Mouse (Mus musculus): ENCODE data around the gene Plk5. TPM values are rescaled to one million over a fixed set of nuclear protein-coding genes. Genes with fewer than 3 reads are reported as not detected.
A peak's percentile ranks its signal among the peaks of the same experiment; 100 is the strongest.

Plk5 gene
- total RNA-seq, 2 experiments from 2014 or later, result 0.10 to 0.45 TPM

DNA sequence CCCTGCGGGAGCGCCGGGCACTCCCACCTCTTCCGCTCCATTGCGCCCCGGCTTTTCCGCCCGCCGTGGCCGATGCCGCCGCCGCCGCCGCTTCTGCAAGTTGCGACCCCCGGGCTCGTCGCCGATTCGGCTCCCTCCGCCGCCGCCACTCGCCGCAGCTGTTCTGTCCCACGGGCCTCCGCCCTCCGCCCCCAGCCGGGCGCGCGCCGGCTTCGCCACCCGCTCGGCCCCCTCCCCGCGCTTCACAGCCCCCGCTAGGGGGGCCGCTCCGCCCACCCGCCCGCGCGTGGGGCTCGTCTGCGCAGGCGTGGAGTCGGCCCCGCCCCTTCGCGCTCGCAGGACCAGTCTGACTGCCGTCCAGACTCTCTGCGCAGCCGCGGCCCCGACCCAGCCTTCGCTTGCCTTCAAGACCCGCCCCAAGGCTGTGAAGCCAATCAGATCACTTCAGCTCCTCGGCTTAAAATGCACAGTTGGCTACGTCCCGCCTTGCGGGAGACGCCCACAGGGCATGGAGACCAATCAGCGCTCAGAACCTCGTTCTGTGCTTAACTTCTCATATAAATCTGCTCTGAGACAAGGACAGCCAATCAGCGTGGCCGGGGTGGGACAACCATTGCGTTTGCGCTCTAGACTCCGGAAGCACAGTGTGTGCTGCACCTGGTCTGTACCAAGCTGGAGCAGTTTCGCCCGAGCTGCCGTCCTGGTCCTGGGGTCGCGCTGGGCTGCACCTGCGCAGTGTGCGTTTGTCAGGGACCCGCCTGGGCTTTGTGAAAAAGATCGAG is 43.1 kb downstream of the Plk5 start, which contains the start of gene Mbd3:
Mbd3 (minus strand) TSS at position 360 of the 782 bp plus-strand sequence.
- Histone ChIP-seq H3K27ac (peak within 1 kb of the TSS; percentile 100), H3K4me3 (peak within 1 kb of the TSS; percentile 79)
- peak; percentile 100 for DNase-seq
- no peak for TF ChIP-seq CTCF (IDR thresholded peaks at IDR 0.05)
- intact Hi-C loops (cut with DNase I), result no loop called here

- no peak for TF ChIP-seq CTCF (IDR thresholded peaks at IDR 0.05)
- DNase-seq, result no peak
- intact Hi-C loops (cut with DNase I), result loop anchor here (10.0 kb wide), 1 partner anchor 305 kb away; the partner anchor contains the start of genes Izumo4 and Mob3a
- Histone ChIP-seq H3K27ac (peak overlapping the region; percentile 89), H3K4me3 (peak overlapping the region; percentile 79)
These were observed 43.9 kb downstream of the Plk5 start for GRCm38 (mm10) chr10:80399973-80400703.

- Histone ChIP-seq H3K4me3 (no peak overlapping the region; the same call in 1 of the 2 replicates), H3K27ac (peak overlapping the region; percentile 89)
- TF ChIP-seq CTCF (IDR thresholded peaks at IDR 0.05), result no peak
- intact Hi-C loops (cut with DNase I), result loop anchor here (10.0 kb wide), 1 partner anchor 304 kb away; the partner anchor contains the start of genes Izumo4 and Mob3a
- no peak for DNase-seq
These were observed 44.5 kb downstream of the Plk5 start for GRCm38 (mm10) chr10:80400704-80401161.

DNA sequence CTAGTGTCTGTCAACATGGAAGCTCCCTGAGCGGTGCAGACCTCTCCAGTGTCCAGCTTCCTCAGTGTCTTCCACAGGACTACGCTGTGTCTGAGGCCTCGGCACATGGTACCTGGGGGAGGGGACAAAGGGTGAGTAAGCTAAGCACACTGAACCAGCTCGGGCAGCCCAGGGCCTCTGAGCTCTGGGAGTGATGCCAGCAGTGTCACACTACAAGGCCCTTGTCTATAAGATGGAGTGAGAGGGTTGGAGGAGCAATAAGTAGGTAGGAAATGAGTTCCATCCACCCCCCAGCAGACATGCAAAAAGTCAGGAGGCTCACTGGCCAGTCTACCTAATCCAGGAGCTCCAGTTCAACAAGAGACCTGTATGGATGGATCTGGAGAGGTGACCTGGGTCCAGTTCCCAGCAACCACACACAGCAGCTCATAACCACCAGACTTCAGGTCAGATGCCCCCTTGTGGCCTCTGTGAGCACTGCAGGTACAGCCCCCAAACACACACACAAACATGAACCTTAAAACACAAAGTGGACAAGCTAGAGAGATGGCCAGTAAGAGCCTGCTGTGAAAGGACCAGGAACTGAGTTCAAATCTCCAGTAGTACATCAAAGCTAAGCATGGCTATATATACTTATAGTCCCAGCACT is 46.9 kb downstream of the Plk5 start:
- TF ChIP-seq CTCF (IDR thresholded peaks at IDR 0.05), result peak; percentile 71
- DNase-seq, result no peak
- Histone ChIP-seq H3K27ac (no peak overlapping the region), H3K4me3 (no peak overlapping the region)
- intact Hi-C loops (cut with DNase I), result loop anchor here (10.0 kb wide), 1 partner anchor 302 kb away; the partner anchor contains the start of genes Izumo4 and Mob3a

DNA sequence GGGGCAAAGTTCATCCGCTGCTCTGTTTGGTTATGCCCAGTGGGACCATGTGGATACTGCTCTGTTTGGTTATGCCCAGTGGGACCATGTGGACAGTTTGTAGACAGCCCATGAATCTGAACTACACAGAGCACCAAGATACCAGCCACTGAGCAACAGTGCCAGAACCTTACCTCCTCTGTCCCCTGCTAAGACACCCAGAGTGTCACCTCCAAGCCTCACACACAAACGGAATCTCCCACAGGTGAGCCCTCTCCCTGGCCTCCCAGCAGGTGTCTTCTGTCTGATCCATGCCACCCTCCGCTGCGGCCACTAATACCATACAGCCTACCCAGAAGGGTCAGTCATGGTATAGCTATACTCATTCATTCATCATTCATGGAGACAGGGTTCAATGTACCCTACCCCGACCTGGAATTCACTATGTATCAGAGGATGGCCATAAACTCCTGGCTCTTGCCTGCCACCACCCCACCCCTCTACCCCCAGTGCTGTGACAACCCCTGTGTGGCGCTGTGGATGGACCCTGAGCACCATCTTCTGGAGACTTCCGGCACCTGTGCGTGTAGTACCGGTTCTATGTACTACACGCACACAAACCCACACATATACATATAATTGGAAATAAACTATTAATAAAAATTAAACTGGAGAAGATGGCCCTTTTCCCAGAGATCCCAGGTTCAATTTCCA is 49.4 kb downstream of the Plk5 start:
- Histone ChIP-seq H3K27ac (peak overlapping the region; percentile 95), H3K4me3 (peak overlapping the region; percentile 94)
- TF ChIP-seq CTCF (IDR thresholded peaks at IDR 0.05), result no peak
- intact Hi-C loops (cut with DNase I), result loop anchor here (2.0 to 10.0 kb wide), 2 partner anchors 27 to 299 kb away; partner anchors contain the start of genes Izumo4, Mob3a and Tcf3
- no peak for DNase-seq

- intact Hi-C loops (cut with DNase I), result loop anchor here (2.0 to 10.0 kb wide), 2 partner anchors 26 to 298 kb away; partner anchors contain the start of genes Izumo4, Mob3a and Tcf3
- Histone ChIP-seq H3K27ac (peak within 1 kb of the TSS; percentile 95), H3K4me3 (peak within 1 kb of the TSS; percentile 94)
- no peak for TF ChIP-seq CTCF (IDR thresholded peaks at IDR 0.05)
- DNase-seq, result peak; percentile 95
These were observed 50.6 kb downstream of the Plk5 start, which contains the start of gene Uqcr11 for GRCm38 (mm10) chr10:80406684-80407501. Gene Uqcr11, minus strand, starts transcription at chr10:80406830.

GRCm38 (mm10) chr10:80407924-80408323 is 51.7 kb downstream of the Plk5 start:
- intact Hi-C loops (cut with DNase I), result loop anchor here (2.0 to 10.0 kb wide), 2 partner anchors 25 to 297 kb away; partner anchors contain the start of genes Izumo4, Mob3a and Tcf3
- Histone ChIP-seq H3K4me3 (no peak overlapping the region), H3K27ac (peak overlapping the region; percentile 95; the same call in 1 of the 2 replicates)
- no peak for DNase-seq
- TF ChIP-seq CTCF (IDR thresholded peaks at IDR 0.05), result no peak

GRCm38 (mm10) chr10:80412656-80413541 is 56.6 kb downstream of the Plk5 start:
- no peak for TF ChIP-seq CTCF (IDR thresholded peaks at IDR 0.05)
- peak; percentile 68 for DNase-seq
- H3K27ac ChIP-seq, result no peak overlapping the region
- no peak overlapping the region for H3K4me3 ChIP-seq
- intact Hi-C loops (cut with DNase I), result no loop called here

Small RNA genes lying within 50 kb of the gene (microRNA-seq; reads per million reads assigned to microRNA genes)
- not detected for gene Gm22721

Other genes starting within 250 kb of the Plk5 start
- gene Stk11, start 240.7 kb upstream of the Plk5 start, total RNA-seq (2021), result 100 to 1,000 TPM; 144 to 153 TPM
- gene Atp5d, start 217.8 kb upstream of the Plk5 start, total RNA-seq (2021), result 100 to 1,000 TPM; 535 to 725 TPM
- gene Cbarp, start 215.6 kb upstream of the Plk5 start, total RNA-seq (2021), result 1 to 10 TPM; 1.8 to 2.3 TPM
- 10 to 100 TPM; 34.3 to 39.8 TPM for gene Midn, start 208.2 kb upstream of the Plk5 start, total RNA-seq (2021)
- gene Cirbp, start 190.5 kb upstream of the Plk5 start, total RNA-seq (2021), result 10 to 100 TPM; 22.1 to 30.7 TPM
- gene 1600002K03Rik, start 183.5 kb upstream of the Plk5 start, total RNA-seq (2021), result 1 to 10 TPM; 6.6 to 7.1 TPM
- gene Efna2, start 177.0 kb upstream of the Plk5 start, total RNA-seq (2021), result under 1 TPM; 0.23 to 0.73 TPM
- gene Mum1, start 130.0 kb upstream of the Plk5 start, total RNA-seq (2021), result 10 to 100 TPM; 12.2 to 19.2 TPM
- 100 to 1,000 TPM; 496 to 663 TPM for gene Ndufs7, start 107.3 kb upstream of the Plk5 start, total RNA-seq (2021)
- 10 to 100 TPM; 14.0 to 28.5 TPM for gene Gamt, start 95.4 kb upstream of the Plk5 start, total RNA-seq (2021)
- gene Dazap1, start 95.0 kb upstream of the Plk5 start, total RNA-seq (2021), result 10 to 100 TPM; 34.2 to 38.4 TPM
- gene Rps15, start 64.0 kb upstream of the Plk5 start, total RNA-seq (2021), result 100 to 1,000 TPM; 634 to 773 TPM
- under 1 TPM; 0.20 to 0.77 TPM for gene Apc2, start 60.5 kb upstream of the Plk5 start, total RNA-seq (2021)
- 1 to 10 TPM; 5.7 to 8.1 TPM for gene 2310011J03Rik, start 35.9 kb upstream of the Plk5 start, total RNA-seq (2021)
- gene Pcsk4, start 27.0 kb upstream of the Plk5 start, total RNA-seq (2021), result 1 to 10 TPM in 1 of 2 experiments, under 1 TPM in 1; 0.84 to 1.0 TPM
- 1 to 10 TPM; 1.5 to 2.5 TPM for gene Reep6, start 26.5 kb upstream of the Plk5 start, total RNA-seq (2021)
- gene Adamtsl5, start 8.0 kb upstream of the Plk5 start, total RNA-seq (2021), result 10 to 100 TPM; 26.2 to 43.3 TPM
- gene Mex3d, start 31.2 kb downstream of the Plk5 start, total RNA-seq (2021), result 1 to 10 TPM; 4.7 to 5.1 TPM
- gene Mbd3, start 43.1 kb downstream of the Plk5 start, total RNA-seq (2021), result 100 to 1,000 TPM; 105 to 116 TPM
- 1,000 to 10,000 TPM in 1 of 2 experiments, 100 to 1,000 TPM in 1; 776 to 1,068 TPM for gene Uqcr11, start 50.4 kb downstream of the Plk5 start, total RNA-seq (2021)
- 10 to 100 TPM; 11.1 to 12.0 TPM for gene Tcf3, start 77.2 kb downstream of the Plk5 start, total RNA-seq (2021)
- not detected for gene Onecut3, start 138.4 kb downstream of the Plk5 start, total RNA-seq (2021)
- not detected for gene Atp8b3, start 182.7 kb downstream of the Plk5 start, total RNA-seq (2021)
- gene Rexo1, start 205.1 kb downstream of the Plk5 start, total RNA-seq (2021), result 10 to 100 TPM in 1 of 2 experiments, 1 to 10 TPM in 1; 9.8 to 10.4 TPM
- gene Klf16, start 220.9 kb downstream of the Plk5 start, total RNA-seq (2021), result 1 to 10 TPM in 1 of 2 experiments, under 1 TPM in 1; 0.92 to 1.9 TPM
- 10 to 100 TPM; 60.6 to 61.7 TPM for gene Abhd17a, start 233.9 kb downstream of the Plk5 start, total RNA-seq (2021)
- 10 to 100 TPM; 17.0 to 17.5 TPM for gene Scamp4, start 246.4 kb downstream of the Plk5 start, total RNA-seq (2021)
- gene Adat3, start 246.4 kb downstream of the Plk5 start, total RNA-seq (2021), result under 1 TPM; 0.48 to 0.89 TPM
- gene Gm49322, start 249.6 kb downstream of the Plk5 start, total RNA-seq (2021), result under 1 TPM; 0.28 to 0.38 TPM